Mouse (Mus musculus): Measurements from ENCODE around the gene Relch.

GRCm38 (mm10) chr1:105748091-105748799 lies 84.6 kb downstream of the Relch start:
- no peak for TF ChIP-seq CTCF (IDR thresholded peaks at IDR 0.05; ENCODE audit: control insufficient read depth, insufficient read depth, insufficient read length)
- no peak for TF ChIP-seq MAX (IDR thresholded peaks at IDR 0.05)
- TF ChIP-seq MYOD1 (IDR thresholded peaks at IDR 0.05; ENCODE audit: control insufficient read depth, insufficient read length, low read depth), result no peak
